8 mouse cellular contexts compared by ENCODE assay signal in genomic region chr16:29814039-29814438, GRCm38 (mm10).
DNase-seq lines count a peak whose midpoint lies in the region; ATAC-seq lines count a peak whose summit lies in the region.

No protein-coding gene starts in this region.

- H3K4me3 ChIP-seq in midbrain, embryonic 10.5 days: peak overlapping the region; percentile 72

- under 1% methylated on average over 32 of the region's 32 CpGs for WGBS in midbrain, embryonic 10.5 days

- DNase-seq in ZHBTc4 (ENCODE audit: low read depth, low spot score): peak; percentile 92
- peak; percentile 54 to 68 for DNase-seq in cerebellum, postnatal 36 days
- DNase-seq in gastrocnemius, postnatal 10 days: peak; percentile 77
- peak; percentile 78 to 79 for DNase-seq in left cerebral cortex, postnatal 25 days (ENCODE audit: low spot score in 2 of 2)
- peak; percentile 78 for DNase-seq in midbrain, embryonic 10.5 days (ENCODE audit: low spot score)
- peak; percentile 61 to 76 for DNase-seq in right cerebral cortex, postnatal 36 days (ENCODE audit: low spot score in 2 of 2)
- DNase-seq in urinary bladder, postnatal 36 days (ENCODE audit: low spot score in 2 of 2): peak; percentile 79 to 90

- H3K4me1 ChIP-seq in midbrain, embryonic 10.5 days: peaks cover 29% of the 10 kb centered on the region

- H3K36me3 ChIP-seq in midbrain, embryonic 10.5 days: no peaks in the 10 kb centered on the region

- intact Hi-C loops in left cerebral cortex, postnatal 25 days (cut with DNase I): no loop called here

- H3K27ac ChIP-seq in midbrain, embryonic 10.5 days (replicated peaks): peak overlapping the region; percentile 93

- ATAC-seq in inflammation-experienced regulatory T-cells, adult 6 months: peak; percentile 77

- no peaks in the 10 kb centered on the region for H3K9me3 ChIP-seq in midbrain, embryonic 10.5 days (replicated peaks)

- peaks cover 98% of the 10 kb centered on the region for H3K27me3 ChIP-seq in midbrain, embryonic 10.5 days (ENCODE audit: low read depth, poor library complexity, severe bottlenecking)

Comparison
In these comparisons a context has a peak if more than half of its experiments do, and no peak if none do; other contexts are left out.
1. Peak in every context shown above with its lines: DNase-seq, ATAC-seq, H3K4me3 ChIP-seq and H3K27ac ChIP-seq.